Mouse (Mus musculus): Measurements from ENCODE around the gene Hist2h3c2. TPM values are rescaled to one million over a fixed set of nuclear protein-coding genes. Genes with fewer than 3 reads are reported as not detected.
"Not testable (repeated sequence)": the region's sequence is repeated elsewhere in the genome, so short reads cannot be mapped to it uniquely, and the experiment has no call there.

Hist2h3c2 gene
- polyA plus RNA-seq, 1 experiment from 2014 or later, result 2.7 TPM

DNA sequence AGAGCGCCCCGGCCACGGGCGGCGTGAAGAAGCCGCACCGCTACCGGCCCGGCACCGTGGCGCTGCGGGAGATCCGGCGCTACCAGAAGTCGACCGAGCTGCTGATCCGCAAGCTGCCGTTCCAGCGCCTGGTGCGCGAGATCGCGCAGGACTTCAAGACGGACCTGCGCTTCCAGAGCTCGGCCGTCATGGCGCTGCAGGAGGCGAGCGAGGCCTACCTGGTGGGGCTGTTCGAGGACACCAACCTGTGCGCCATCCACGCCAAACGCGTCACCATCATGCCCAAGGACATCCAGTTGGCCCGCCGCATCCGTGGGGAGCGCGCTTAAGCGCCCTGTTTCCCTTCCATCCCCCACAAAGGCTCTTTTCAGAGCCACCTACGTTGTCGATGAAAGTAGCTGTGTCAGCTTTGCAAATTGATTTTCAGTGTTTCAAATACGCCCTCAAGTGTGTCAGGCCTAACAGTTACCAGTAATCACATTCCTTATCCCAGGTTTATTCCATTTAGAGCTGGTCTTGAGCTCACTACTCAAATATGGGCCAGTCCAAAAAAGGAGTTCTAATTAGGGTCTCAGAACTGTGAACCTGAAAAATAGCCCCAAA is 29.9 kb upstream of the Hist2h3c2 start:
- H3K36me3 ChIP-seq (ENCODE audit: control insufficient read depth, insufficient read depth); H3K9me3 ChIP-seq (replicated peaks; ENCODE audit: control insufficient read depth, low read length); H3K27me3 ChIP-seq (ENCODE audit: control insufficient read depth, insufficient read depth, low read length): not testable (repeated sequence)
- peak overlapping the region; percentile 83 for H3K4me2 ChIP-seq (ENCODE audit: low read depth, low read length)
- H3K27ac ChIP-seq (ENCODE audit: low read length), result peak overlapping the region; percentile 91
- H3K9ac ChIP-seq (ENCODE audit: low read length), result peak overlapping the region; percentile 73
- H3K4me1 ChIP-seq (ENCODE audit: control insufficient read depth, insufficient read depth, low read length), result peaks cover 14% of the 10 kb centered on the region
- under 1% methylated on average over 12 of the region's 44 CpGs for WGBS
- peak; percentile 31 for ATAC-seq (replicated peaks; ENCODE audit: extremely low read depth, insufficient read depth, low FRiP score)
- peak overlapping the region; percentile 72 for H3K4me3 ChIP-seq (ENCODE audit: low read length)

DNA sequence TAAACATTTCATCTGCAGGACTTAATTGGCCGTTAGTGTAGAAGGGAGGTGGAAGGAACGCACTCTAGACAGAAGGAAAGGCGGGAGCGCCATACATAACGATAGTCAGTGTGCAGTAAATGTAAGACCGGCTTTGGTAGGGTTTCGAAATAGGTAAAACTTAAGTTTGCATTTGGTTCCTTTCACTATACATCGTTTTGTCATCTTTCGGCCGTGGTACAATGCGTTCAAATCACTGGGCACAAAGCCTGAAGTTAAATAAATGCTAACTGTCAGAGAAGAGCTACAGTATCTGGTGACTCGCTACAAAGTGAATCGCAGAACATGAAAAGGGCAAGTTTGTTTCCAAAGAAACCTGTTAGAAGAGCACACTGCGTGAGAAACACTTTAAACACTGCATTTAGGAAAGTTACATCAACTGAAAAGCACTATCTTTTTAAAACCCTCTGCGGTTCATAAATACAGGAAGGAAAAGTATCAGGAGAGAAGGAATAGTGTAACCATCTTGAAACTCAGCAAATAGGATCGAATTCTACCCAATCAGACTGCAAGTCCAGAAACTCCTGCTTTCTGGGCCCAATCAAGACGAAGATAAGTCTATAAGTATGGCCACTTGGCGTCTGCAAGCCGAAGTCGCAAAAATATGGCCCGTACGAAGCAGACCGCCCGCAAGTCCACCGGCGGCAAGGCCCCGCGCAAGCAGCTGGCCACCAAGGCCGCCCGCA is 29.3 kb upstream of the Hist2h3c2 start, which contains the start of gene Hist2h3b:
TSS of gene Hist2h3b (plus strand) at position 604 of the 725 bp plus-strand sequence.
- H3K9ac ChIP-seq (ENCODE audit: low read length), result peak within 1 kb of the TSS; percentile 73
- peak within 1 kb of the TSS; percentile 91 for H3K27ac ChIP-seq (ENCODE audit: low read length)
- ATAC-seq (replicated peaks; ENCODE audit: extremely low read depth, insufficient read depth, low FRiP score), result peak; percentile 49
- H3K9me3 ChIP-seq (replicated peaks; ENCODE audit: control insufficient read depth, low read length), result no peaks in the 10 kb centered on the region
- H3K4me1 ChIP-seq (ENCODE audit: control insufficient read depth, insufficient read depth, low read length), result peaks cover 16% of the 10 kb centered on the region
- peak within 1 kb of the TSS; percentile 83 for H3K4me2 ChIP-seq (ENCODE audit: low read depth, low read length)
- WGBS, result 29% methylated on average over 26 of the region's 30 CpGs
- peak within 1 kb of the TSS; percentile 72 for H3K4me3 ChIP-seq (ENCODE audit: low read length)
- H3K27me3 ChIP-seq (ENCODE audit: control insufficient read depth, insufficient read depth, low read length), result no peaks in the 10 kb centered on the region
- H3K36me3 ChIP-seq (ENCODE audit: control insufficient read depth, insufficient read depth), result no peaks in the 10 kb centered on the region

DNA sequence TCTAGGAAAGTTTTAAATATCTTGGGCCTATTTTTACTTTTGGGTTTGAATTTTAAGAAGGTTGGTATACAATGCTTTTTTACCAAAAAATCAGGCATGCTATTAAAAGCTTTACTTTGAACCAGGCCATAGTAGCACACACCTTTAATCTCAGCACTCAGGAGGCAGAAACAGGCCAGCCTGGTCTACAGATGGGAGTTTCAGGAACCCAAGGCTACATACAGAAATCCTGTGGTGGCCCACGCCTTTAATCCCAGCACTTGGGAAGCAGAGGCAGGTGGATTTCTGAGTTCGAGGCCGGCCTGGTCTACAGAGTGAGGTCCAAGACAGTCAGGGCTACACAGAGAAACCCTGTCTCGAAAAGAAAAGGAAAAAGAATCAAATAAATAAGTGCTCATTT is 28.6 kb upstream of the Hist2h3c2 start:
- H3K4me3 ChIP-seq (ENCODE audit: low read length), result no peak overlapping the region
- no peak overlapping the region; the same call in 1 of the 2 replicates for H3K9ac ChIP-seq (ENCODE audit: low read length)
- H3K9me3 ChIP-seq (replicated peaks; ENCODE audit: control insufficient read depth, low read length), result no peaks in the 10 kb centered on the region
- H3K27ac ChIP-seq (ENCODE audit: low read length), result peak overlapping the region; percentile 88
- ATAC-seq (replicated peaks; ENCODE audit: extremely low read depth, insufficient read depth, low FRiP score), result no peak
- WGBS, result 80% methylated on average over 4 of the region's 4 CpGs
- H3K27me3 ChIP-seq (ENCODE audit: control insufficient read depth, insufficient read depth, low read length), result no peaks in the 10 kb centered on the region
- H3K36me3 ChIP-seq (ENCODE audit: control insufficient read depth, insufficient read depth), result no peaks in the 10 kb centered on the region
- H3K4me1 ChIP-seq (ENCODE audit: control insufficient read depth, insufficient read depth, low read length), result peaks cover 16% of the 10 kb centered on the region
- peak overlapping the region; percentile 64; the same call in 1 of the 2 replicates for H3K4me2 ChIP-seq (ENCODE audit: low read depth, low read length)

DNA sequence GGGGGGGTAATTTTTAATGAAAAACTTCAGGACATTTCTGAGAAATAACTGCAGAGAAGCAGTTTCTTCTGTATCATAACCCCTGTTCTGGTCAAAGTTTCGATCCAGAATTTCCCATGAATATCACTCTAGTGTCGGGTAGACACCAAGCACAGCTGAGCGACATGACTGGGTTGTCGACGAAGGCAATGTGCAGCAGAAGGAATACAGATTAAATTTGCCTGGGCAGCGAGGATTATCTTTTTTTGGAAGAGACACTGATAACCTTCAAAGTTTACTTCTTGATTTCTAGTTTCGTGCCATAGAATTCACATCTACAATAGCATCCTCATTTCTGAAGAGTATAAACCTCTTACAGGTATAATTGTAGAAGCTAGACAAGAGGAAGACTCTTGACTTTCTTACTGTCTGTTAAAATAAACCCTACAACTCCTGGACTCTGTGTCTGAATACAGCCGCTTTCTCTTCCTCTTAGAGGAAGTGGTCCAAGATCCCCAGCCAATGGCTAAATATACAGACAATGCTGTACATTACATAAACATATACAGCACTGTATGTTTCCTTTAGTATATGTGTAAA is 27.3 kb upstream of the Hist2h3c2 start:
- H3K9me3 ChIP-seq (replicated peaks; ENCODE audit: control insufficient read depth, low read length), result no peaks in the 10 kb centered on the region
- no peak overlapping the region for H3K4me2 ChIP-seq (ENCODE audit: low read depth, low read length)
- H3K27ac ChIP-seq (ENCODE audit: low read length), result no peak overlapping the region
- H3K4me3 ChIP-seq (ENCODE audit: low read length), result no peak overlapping the region
- peaks cover 22% of the 10 kb centered on the region for H3K4me1 ChIP-seq (ENCODE audit: control insufficient read depth, insufficient read depth, low read length)
- ATAC-seq (replicated peaks; ENCODE audit: extremely low read depth, insufficient read depth, low FRiP score), result no peak
- H3K9ac ChIP-seq (ENCODE audit: low read length), result no peak overlapping the region
- H3K36me3 ChIP-seq (ENCODE audit: control insufficient read depth, insufficient read depth), result no peaks in the 10 kb centered on the region
- H3K27me3 ChIP-seq (ENCODE audit: control insufficient read depth, insufficient read depth, low read length), result no peaks in the 10 kb centered on the region
- 65% methylated on average over 8 of the region's 8 CpGs for WGBS

DNA sequence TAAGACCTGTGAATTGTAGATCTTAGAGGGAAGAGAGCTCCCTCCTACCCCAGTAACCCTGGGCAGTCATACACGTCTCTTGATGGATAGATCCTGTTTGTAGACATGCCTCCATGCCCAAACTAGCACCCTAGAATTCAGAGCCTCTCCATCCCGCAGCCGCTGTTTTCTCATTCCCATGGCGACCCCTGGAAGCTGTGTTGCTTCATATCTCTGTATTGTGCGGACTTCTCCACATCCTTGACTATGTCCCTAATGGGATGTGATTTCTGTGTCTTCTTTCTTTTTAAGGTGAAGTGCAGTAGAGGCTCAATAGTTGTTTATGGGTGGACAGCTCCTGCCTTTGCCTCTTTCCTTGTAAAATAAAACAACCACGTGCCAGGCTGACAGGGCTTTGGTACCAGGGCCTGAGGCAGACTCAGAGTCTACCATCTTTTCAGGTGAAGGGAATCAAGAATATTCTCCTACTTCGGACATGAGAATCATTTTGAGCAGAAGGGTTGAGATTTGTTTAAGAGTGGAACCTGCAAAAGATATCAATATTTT is 25.6 kb upstream of the Hist2h3c2 start:
- peaks cover 19% of the 10 kb centered on the region for H3K4me1 ChIP-seq (ENCODE audit: control insufficient read depth, insufficient read depth, low read length)
- H3K27ac ChIP-seq (ENCODE audit: low read length), result peak overlapping the region; percentile 98
- 79% methylated on average over 7 of the region's 7 CpGs for WGBS
- no peaks in the 10 kb centered on the region for H3K9me3 ChIP-seq (replicated peaks; ENCODE audit: control insufficient read depth, low read length)
- no peaks in the 10 kb centered on the region for H3K36me3 ChIP-seq (ENCODE audit: control insufficient read depth, insufficient read depth)
- H3K4me3 ChIP-seq (ENCODE audit: low read length), result peak overlapping the region; percentile 71
- peak overlapping the region; percentile 77 for H3K9ac ChIP-seq (ENCODE audit: low read length)
- H3K27me3 ChIP-seq (ENCODE audit: control insufficient read depth, insufficient read depth, low read length), result no peaks in the 10 kb centered on the region; the same call in 1 of the 2 replicates
- ATAC-seq (replicated peaks; ENCODE audit: extremely low read depth, insufficient read depth, low FRiP score), result no peak
- H3K4me2 ChIP-seq (ENCODE audit: low read depth, low read length), result peak overlapping the region; percentile 91

DNA sequence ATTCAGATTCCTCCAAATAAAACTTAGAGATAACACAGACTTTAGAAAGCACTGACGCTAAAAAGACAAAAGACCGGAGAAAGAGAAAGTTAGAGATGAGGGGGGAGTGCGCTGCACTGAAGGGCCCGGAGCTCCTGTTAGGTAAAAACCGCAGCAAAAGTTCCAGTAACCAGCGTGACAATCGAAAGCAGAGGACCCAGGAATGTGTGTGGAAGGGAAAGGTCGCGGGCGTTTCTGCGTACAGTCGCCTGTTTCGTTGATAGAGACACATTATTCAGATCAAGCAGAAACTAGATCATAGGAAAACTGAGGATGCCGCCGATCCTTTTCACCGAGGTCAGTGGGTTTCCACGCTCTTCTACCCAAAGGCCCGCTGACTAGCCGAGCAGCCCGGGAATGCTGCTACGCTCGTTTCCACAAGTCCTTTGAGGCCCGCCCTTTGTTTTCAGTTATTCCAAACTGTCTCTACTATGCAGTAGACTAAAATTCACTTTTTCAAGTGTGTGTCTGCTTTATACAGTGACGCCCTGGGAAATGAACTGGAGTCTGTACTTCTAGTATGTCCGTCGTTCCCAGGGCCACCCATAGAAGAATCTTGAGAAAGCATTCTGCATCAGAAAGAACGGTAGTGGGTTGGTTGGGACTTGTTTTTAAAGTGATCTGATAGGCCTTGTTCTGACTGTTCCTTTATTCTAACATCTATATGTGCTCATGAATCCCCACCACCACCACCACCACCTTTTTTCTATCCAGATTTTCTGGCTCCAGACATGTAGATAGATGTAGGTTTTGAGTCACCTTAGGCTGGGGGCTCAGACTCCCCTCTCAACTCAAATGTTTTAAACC is 24.9 kb upstream of the Hist2h3c2 start:
- 6% methylated on average over 27 of the region's 27 CpGs for WGBS
- Histone ChIP-seq H3K36me3 (ENCODE audit: control insufficient read depth, insufficient read depth) (no peaks in the 10 kb centered on the region), H3K27ac (ENCODE audit: low read length) (peak overlapping the region; percentile 98), H3K27me3 (ENCODE audit: control insufficient read depth, insufficient read depth, low read length) (no peaks in the 10 kb centered on the region; the same call in 1 of the 2 replicates), H3K9me3 (replicated peaks; ENCODE audit: control insufficient read depth, low read length) (no peaks in the 10 kb centered on the region), H3K4me2 (ENCODE audit: low read depth, low read length) (peak overlapping the region; percentile 91), H3K9ac (ENCODE audit: low read length) (peak overlapping the region; percentile 77), H3K4me1 (ENCODE audit: control insufficient read depth, insufficient read depth, low read length) (peaks cover 19% of the 10 kb centered on the region), H3K4me3 (ENCODE audit: low read length) (peak overlapping the region; percentile 71)
- peak; percentile 3; the same call in 1 of the 2 replicates for ATAC-seq (replicated peaks; ENCODE audit: extremely low read depth, insufficient read depth, low FRiP score)

DNA sequence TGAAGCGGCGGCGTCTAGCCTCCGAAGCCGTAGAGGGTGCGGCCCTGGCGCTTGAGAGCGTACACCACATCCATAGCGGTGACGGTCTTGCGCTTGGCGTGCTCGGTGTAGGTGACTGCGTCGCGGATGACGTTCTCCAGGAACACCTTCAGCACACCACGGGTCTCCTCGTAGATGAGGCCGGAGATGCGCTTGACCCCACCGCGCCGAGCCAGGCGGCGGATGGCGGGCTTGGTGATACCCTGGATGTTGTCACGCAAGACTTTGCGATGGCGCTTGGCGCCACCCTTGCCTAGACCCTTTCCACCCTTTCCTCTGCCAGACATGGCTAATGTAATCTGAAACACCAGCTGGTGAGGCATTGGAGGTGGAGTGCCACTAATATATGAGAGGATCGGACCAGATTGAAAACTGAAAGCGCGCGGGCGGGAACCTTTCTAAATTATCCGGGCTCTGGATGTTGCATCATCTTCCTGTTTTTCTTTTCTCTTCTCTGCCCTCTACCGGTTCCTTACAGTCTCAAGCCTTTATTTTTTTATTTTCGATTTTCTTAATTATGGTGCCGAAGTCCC is 24.1 kb upstream of the Hist2h3c2 start, which contains the start of gene Hist2h4:
TSS of gene Hist2h4 (minus strand) at position 333 of the 572 bp plus-strand sequence.
- H3K9me3 ChIP-seq (replicated peaks; ENCODE audit: control insufficient read depth, low read length), result no peaks in the 10 kb centered on the region
- H3K27ac ChIP-seq (ENCODE audit: low read length), result peak within 1 kb of the TSS; percentile 98
- H3K9ac ChIP-seq (ENCODE audit: low read length), result peak within 1 kb of the TSS; percentile 87
- H3K27me3 ChIP-seq (ENCODE audit: control insufficient read depth, insufficient read depth, low read length), result no peaks in the 10 kb centered on the region; the same call in 1 of the 2 replicates
- WGBS, result under 1% methylated on average over 40 of the region's 40 CpGs
- H3K4me3 ChIP-seq (ENCODE audit: low read length), result peak within 1 kb of the TSS; percentile 71
- H3K4me1 ChIP-seq (ENCODE audit: control insufficient read depth, insufficient read depth, low read length), result peaks cover 17% of the 10 kb centered on the region
- H3K4me2 ChIP-seq (ENCODE audit: low read depth, low read length), result peak within 1 kb of the TSS; percentile 91
- H3K36me3 ChIP-seq (ENCODE audit: control insufficient read depth, insufficient read depth), result no peaks in the 10 kb centered on the region
- peak; percentile 85 for ATAC-seq (replicated peaks; ENCODE audit: extremely low read depth, insufficient read depth, low FRiP score)

DNA sequence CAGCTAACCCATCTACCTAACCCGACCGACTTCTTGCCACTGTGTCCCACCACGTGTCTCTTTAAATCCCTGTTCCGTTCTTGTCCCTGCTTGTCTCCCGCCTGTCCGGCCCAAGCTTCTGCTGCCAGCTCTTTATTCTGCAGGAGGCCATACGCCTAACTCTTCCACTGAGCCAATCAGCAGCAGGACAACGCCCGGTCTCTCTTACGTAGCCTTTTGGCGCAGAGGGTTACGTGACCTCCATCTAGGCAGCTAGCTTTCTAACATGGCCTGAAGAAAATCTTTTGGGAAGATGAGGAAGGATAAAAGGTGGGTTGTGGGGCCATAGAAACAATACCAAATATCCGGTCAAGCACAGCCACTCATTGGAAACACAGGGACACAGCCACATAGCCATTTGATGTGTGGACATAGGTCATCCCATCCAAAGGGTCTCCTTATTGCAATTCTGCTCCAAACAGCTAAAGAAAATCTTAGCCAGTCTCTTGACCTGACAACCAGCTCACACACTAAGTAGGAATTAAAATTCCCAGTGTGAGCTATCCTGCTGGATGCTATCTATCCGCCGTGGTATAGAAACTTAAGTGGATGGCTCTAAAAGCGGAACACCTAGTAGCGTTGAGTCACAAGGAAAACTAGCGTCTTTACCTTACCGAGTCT is 23.4 kb upstream of the Hist2h3c2 start:
- Histone ChIP-seq H3K4me2 (ENCODE audit: low read depth, low read length) (peak overlapping the region; percentile 91), H3K27ac (ENCODE audit: low read length) (peak overlapping the region; percentile 98), H3K9ac (ENCODE audit: low read length) (peak overlapping the region; percentile 87), H3K36me3 (ENCODE audit: control insufficient read depth, insufficient read depth) (no peaks in the 10 kb centered on the region), H3K27me3 (ENCODE audit: control insufficient read depth, insufficient read depth, low read length) (no peaks in the 10 kb centered on the region; the same call in 1 of the 2 replicates), H3K4me1 (ENCODE audit: control insufficient read depth, insufficient read depth, low read length) (peaks cover 17% of the 10 kb centered on the region), H3K9me3 (replicated peaks; ENCODE audit: control insufficient read depth, low read length) (no peaks in the 10 kb centered on the region), H3K4me3 (ENCODE audit: low read length) (peak overlapping the region; percentile 71)
- ATAC-seq (replicated peaks; ENCODE audit: extremely low read depth, insufficient read depth, low FRiP score), result peak; percentile 84
- under 1% methylated on average over 19 of the region's 19 CpGs for WGBS
